Mouse (Mus musculus) hindbrain, embryonic 11.5 days (tissue): ENCODE measurements at regions not wholly inside any gene's neighbourhood (a gene's known extent, or its start where the extent isn't known, plus 50 kb on each side); places are given as distances from the start of the nearest gene placed in this dataset.

Experiments
- ATAC-seq: fragments of 200-750 bp; cut with Nextera tagmentation; 2 replicates; pipeline ENCODE4 v1.8.0; 2017; ENCODE audit warnings: mild to moderate bottlenecking, moderate TSS enrichment, moderate library complexity; ENCODE audit not compliant: low FRiP score
- DNase-seq: peaks from one replicate; pipeline ENCODE4 v3.0.0-alpha.2; 2015; ENCODE audit warnings: low spot score
- H3K27ac ChIP-seq: fragments of 300-500 bp; sonication (generic); 2 replicates; pipeline ENCODE4 v1.5.1; 2014; ENCODE audit warnings: mild to moderate bottlenecking, low read depth, low read length
- H3K27me3 ChIP-seq: fragments of 300-500 bp; sonication (generic); 2 replicates; pipeline ENCODE4 v1.6.1; 2014; ENCODE audit warnings: mild to moderate bottlenecking, low read length, moderate library complexity, mixed read lengths; ENCODE audit not compliant: control insufficient read depth, insufficient read depth
- H3K36me3 ChIP-seq: fragments of 300-500 bp; sonication (generic); 2 replicates; pipeline ENCODE4 v1.6.1; 2014; ENCODE audit warnings: mild to moderate bottlenecking, low read length, moderate library complexity, mixed read lengths; ENCODE audit not compliant: control insufficient read depth, insufficient read depth
- H3K4me1 ChIP-seq: fragments of 300-500 bp; sonication (generic); replicated peaks from 2 replicates; pipeline ENCODE4 v1.6.1; 2014; ENCODE audit warnings: low read length, mixed read lengths; ENCODE audit not compliant: control insufficient read depth, insufficient read depth
- H3K4me2 ChIP-seq: fragments of 300-500 bp; sonication (generic); replicated peaks from 2 replicates; pipeline ENCODE4 v1.6.1; 2014; ENCODE audit warnings: mild to moderate bottlenecking, low read depth, low read length
- H3K4me3 ChIP-seq: fragments of 300-500 bp; sonication (generic); 2 replicates; pipeline ENCODE4 v1.5.1; 2014; ENCODE audit warnings: low read depth, low read length
- H3K9ac ChIP-seq: fragments of 300-500 bp; sonication (generic); 2 replicates; pipeline ENCODE4 v1.6.1; 2014; ENCODE audit warnings: low read depth, low read length
- H3K9me3 ChIP-seq: fragments of 300-500 bp; sonication (generic); 2 replicates; pipeline ENCODE4 v1.6.1; 2016; ENCODE audit warnings: low read length; ENCODE audit not compliant: control insufficient read depth
- whole genome bisulfite sequencing: fragments of 180-500 bp; shearing (Covaris S2); extraction: QIAGEN DNeasy Blood & Tissue Kit; methylation state at CpG from one replicate; pipeline ENCODE4 v1.1.7; 2014; 5-methylcytosine and 5-hydroxymethylcytosine counted together

GRCm38 (mm10) chr9:63809901-63810587 is 52.2 kb upstream of the Smad3 start:
- Histone ChIP-seq H3K9me3 (no peaks in the 10 kb centered on the region), H3K27ac (no peak overlapping the region), H3K36me3 (no peaks in the 10 kb centered on the region), H3K9ac (0 out of 2 replicates have a peak overlapping the region, but pooled peaks have one; percentile 8), H3K4me1 (0 out of 2 replicates have a peak, but pooled peaks cover 2% of the 10 kb centered on the region), H3K4me2 (no peak overlapping the region), H3K27me3 (no peaks in the 10 kb centered on the region), H3K4me3 (no peak overlapping the region)
- DNase-seq (no peak), ATAC-seq (no peak)
- WGBS = 39% methylated on average over 3 of the region's 3 CpGs
